Mouse (Mus musculus) c-Kit-positive CD71-positive TER-119-negative erythroid progenitor cells, embryonic 14.5 days (primary cell): ENCODE data around the gene Fmod.

Experiments used
- DNase-seq: peaks from one replicate; pipeline ENCODE4 v3.0.0-alpha.2; 2013; ENCODE audit warnings: low read depth

The Fmod gene

DNA sequence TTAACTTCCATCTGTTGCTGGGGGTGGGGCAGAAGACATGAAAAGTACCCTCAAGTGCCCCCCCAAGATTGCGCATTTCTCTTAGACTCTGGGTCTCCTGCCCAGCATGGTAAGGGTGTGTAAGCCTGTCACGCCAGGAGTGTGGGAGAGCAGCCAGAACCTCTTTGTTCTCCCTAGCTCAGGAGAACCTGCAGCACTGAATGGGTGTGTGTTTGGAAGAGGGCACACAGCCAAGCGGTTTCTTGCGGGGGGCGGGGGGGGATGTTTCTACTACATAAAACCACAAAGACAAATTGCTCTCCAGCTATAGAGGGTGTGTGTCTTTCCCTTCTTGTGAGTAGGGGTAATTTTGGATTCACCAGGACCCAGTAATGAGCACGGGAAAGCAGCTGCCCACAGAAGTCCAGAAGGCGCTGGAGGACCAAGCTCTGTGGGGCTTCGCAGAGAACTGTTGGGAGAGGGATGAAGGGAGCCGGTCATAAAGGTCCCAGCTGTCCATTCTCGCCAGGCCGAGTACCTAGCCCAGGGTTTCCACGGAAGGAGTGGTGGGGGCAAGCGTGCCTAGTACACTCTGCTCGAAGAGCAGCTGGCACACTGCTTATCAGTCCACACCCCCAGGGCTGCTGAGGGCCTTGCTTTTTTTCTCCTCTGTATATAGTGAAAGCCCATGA, 59.3 kb downstream of the Fmod start:
- DNase-seq: no peak

DNA sequence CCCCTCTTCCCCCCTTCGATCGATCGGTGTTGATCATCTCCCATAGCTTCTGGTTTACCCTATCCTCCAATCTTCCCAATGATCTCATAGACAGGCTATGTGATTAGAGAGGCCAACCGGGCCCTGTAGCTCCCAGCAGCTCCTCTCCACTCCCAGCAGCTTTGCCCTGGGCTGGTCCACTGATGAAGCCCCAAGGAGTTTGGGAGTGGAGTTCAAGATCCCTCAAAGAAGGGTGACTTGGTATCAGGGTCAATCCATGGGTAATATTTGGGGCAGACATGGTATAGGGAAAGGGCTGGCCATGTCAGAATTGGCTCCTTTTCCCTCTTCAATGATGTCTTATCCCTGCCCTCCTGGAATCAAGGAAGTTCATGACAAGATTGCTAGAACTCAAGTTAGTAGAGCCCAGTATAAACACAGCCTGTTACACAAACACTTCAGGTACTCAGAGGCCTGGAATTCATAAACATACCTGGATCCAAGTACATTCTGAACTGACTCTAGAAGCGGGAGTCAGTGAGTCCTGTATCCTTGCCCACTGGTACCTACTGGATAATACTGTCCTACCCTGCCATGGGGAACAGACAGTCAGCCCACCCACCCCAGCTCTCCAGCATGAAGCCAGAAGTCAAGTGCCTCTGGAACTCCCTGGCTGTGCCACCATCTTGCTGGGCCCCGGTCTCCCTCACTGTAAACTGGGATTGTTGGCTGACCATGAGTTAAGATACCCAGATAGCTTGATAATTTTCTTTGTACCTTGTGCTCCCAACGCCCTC, 60.2 kb downstream of the Fmod start:
- DNase-seq: no peak
